Mouse (Mus musculus): ENCODE results near the gene Phospho2. TPM values are rescaled to one million over a fixed set of nuclear protein-coding genes. Genes with fewer than 3 reads are reported as not detected.

Phospho2 gene
- total RNA-seq, 2 experiments from 2014 or later, result 9.5 to 14.0 TPM

- peak; percentile 27 to 52 for DNase-seq (ENCODE audit: low spot score in 2 of 2)
These were observed 33.1 kb downstream of the Phospho2 start for GRCm38 (mm10) chr2:69822361-69823128.

GRCm38 (mm10) chr2:69823129-69823677, 33.8 kb downstream of the Phospho2 start:
- peak; percentile 26 to 65 for DNase-seq (ENCODE audit: low spot score in 2 of 2)

GRCm38 (mm10) chr2:69825898-69826297, 36.5 kb downstream of the Phospho2 start:
- no peak for DNase-seq (ENCODE audit: low spot score in 2 of 2)

- DNase-seq (ENCODE audit: low spot score in 2 of 2), result no peak
These were observed 37.0 kb downstream of the Phospho2 start for GRCm38 (mm10) chr2:69826380-69826779.

- DNase-seq (ENCODE audit: low spot score in 2 of 2), result no peak
These were observed 38.6 kb downstream of the Phospho2 start for GRCm38 (mm10) chr2:69828031-69828430.

- no peak for DNase-seq (ENCODE audit: low spot score in 2 of 2)
These were observed 40.3 kb downstream of the Phospho2 start for GRCm38 (mm10) chr2:69829680-69830079.

- DNase-seq (ENCODE audit: low spot score in 2 of 2), result no peak
These were observed 40.7 kb downstream of the Phospho2 start for GRCm38 (mm10) chr2:69830116-69830515.

- no peak for DNase-seq (ENCODE audit: low spot score in 2 of 2)
These were observed 48.0 kb downstream of the Phospho2 start for GRCm38 (mm10) chr2:69837244-69837967.

- DNase-seq (ENCODE audit: low spot score in 2 of 2), result no peak
These were observed 48.6 kb downstream of the Phospho2 start for GRCm38 (mm10) chr2:69837996-69838395.

- no peak for DNase-seq (ENCODE audit: low spot score in 2 of 2)
These were observed 49.3 kb downstream of the Phospho2 start for GRCm38 (mm10) chr2:69838707-69839106.

- DNase-seq (ENCODE audit: low spot score in 2 of 2), result no peak
These were observed 50.8 kb downstream of the Phospho2 start for GRCm38 (mm10) chr2:69840261-69840660.

GRCm38 (mm10) chr2:69849215-69849614, 59.8 kb downstream of the Phospho2 start:
- no peak for DNase-seq (ENCODE audit: low spot score in 2 of 2)

Other genes with a start within 250 kb of the Phospho2 start
- under 1 TPM; 0.05 to 0.10 TPM for gene Lrp2, start 203.6 kb upstream of the Phospho2 start, total RNA-seq (2021)
- 1 to 10 TPM; 6.3 to 6.7 TPM for gene Bbs5, start 142.5 kb upstream of the Phospho2 start, total RNA-seq (2021)
- 100 to 1,000 TPM; 564 to 620 TPM for gene Klhl41, start 119.5 kb upstream of the Phospho2 start, total RNA-seq (2021)
- gene Fastkd1, start 76.1 kb upstream of the Phospho2 start, total RNA-seq (2021), result 10 to 100 TPM; 12.6 to 15.8 TPM
- 10 to 100 TPM; 44.2 to 63.2 TPM for gene Ppig, start 67.1 kb upstream of the Phospho2 start, total RNA-seq (2021)
- under 1 TPM; 0.83 to 0.88 TPM for gene Ccdc173, start within 50 bp of the Phospho2 start, total RNA-seq (2021)
- 10 to 100 TPM; 27.1 to 30.4 TPM for gene Klhl23, start 32.3 kb downstream of the Phospho2 start, total RNA-seq (2021)
- 100 to 1,000 TPM; 123 to 143 TPM for gene Ssb, start 71.9 kb downstream of the Phospho2 start, total RNA-seq (2021)
- gene Mettl5, start 96.0 kb downstream of the Phospho2 start, total RNA-seq (2021), result 10 to 100 TPM; 14.3 to 14.8 TPM
- 100 to 1,000 TPM in 1 of 2 experiments, 10 to 100 TPM in 1; 95.3 to 106 TPM for gene Ubr3, start 107.6 kb downstream of the Phospho2 start, total RNA-seq (2021)
- gene Myo3b, start 249.5 kb downstream of the Phospho2 start, total RNA-seq (2021), result under 1 TPM; 0.10 to 0.13 TPM